Mouse (Mus musculus): ENCODE data around the gene Ankrd36. TPM values are rescaled to one million over a fixed set of nuclear protein-coding genes. Genes with fewer than 3 reads are reported as not detected.

Ankrd36 gene
- not detected in 2 replicates for polyA plus RNA-seq (2012; rRNA removed)

- 84% methylated on average over 12 of the region's 12 CpGs for WGBS
- Histone ChIP-seq H3K4me1 (ENCODE audit: control insufficient read depth, insufficient read depth, low read length) (no peaks in the 10 kb centered on the region), H3K4me3 (replicated peaks; ENCODE audit: extremely low read depth, low read depth, low read length) (no peak within 1 kb of the TSS)
- no peak for TF ChIP-seq CTCF (IDR thresholded peaks at IDR 0.05; ENCODE audit: insufficient read depth, low read length)
- TF ChIP-seq POLR2A (IDR thresholded peaks at IDR 0.05; ENCODE audit: borderline replicate concordance, extremely low read depth, low read depth, low read length): no peak
- no peak for DNase-seq
These were observed at the start of gene Ankrd36 for GRCm38 (mm10) chr11:5569474-5569873. TSS of gene Ankrd36 (plus strand) at chr11:5569684.

DNA sequence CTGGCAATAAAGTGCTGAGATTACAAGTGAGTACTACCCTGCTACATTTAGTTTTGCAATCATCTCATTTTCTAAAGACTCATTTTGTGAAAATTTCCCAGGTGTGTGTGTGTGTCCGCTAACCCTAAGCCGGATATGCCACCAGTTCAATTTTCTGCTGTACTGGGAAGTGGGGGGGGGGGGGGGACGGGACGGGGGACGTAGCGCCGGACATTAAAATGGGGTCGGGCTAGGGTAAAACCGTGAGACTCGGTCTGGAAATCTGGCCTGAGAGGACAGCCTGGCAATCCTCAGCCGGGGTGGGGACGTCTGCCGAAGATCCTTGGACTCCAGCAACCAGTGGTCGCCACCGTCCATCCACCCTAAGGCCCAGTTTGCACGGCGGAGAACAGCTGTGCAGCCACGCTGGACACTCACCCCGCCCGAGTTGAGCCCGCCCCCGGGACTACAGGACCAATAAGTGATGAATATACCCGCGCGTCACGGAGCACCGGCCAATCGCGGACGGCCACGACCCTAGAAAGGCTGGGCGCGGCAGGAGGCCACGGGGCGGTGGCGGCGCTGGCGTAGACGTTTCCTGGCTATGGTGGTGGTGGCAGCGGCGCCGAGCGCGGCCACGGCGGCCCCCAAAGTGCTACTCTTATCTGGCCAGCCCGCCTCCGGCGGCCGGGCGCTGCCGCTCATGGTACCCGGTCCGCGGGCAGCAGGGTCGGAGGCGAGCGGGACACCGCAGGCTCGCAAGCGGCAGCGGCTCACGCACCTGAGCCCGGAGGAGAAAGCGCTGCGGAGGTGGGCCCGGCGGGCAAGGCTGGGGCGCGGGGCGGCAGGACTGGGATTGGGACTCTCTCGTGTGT lies 48.8 kb upstream of the Ankrd36 start, which contains the start of gene Xbp1:
Gene Xbp1 (plus strand): TSS at position 248 of the 854 bp plus-strand sequence.
- DNase-seq: peak; percentile 99
- peaks cover 10% of the 10 kb centered on the region for H3K4me1 ChIP-seq (ENCODE audit: control insufficient read depth, insufficient read depth, low read length)
- peak within 1 kb of the TSS; percentile 100 for H3K4me3 ChIP-seq (replicated peaks; ENCODE audit: extremely low read depth, low read depth, low read length)
- under 1% methylated on average over 72 of the region's 72 CpGs for WGBS
- peak; percentile 95 for TF ChIP-seq POLR2A (IDR thresholded peaks at IDR 0.05; ENCODE audit: borderline replicate concordance, extremely low read depth, low read depth, low read length)
- no peak for TF ChIP-seq CTCF (IDR thresholded peaks at IDR 0.05; ENCODE audit: insufficient read depth, low read length)

GRCm38 (mm10) chr11:5521266-5521515 lies 48.3 kb upstream of the Ankrd36 start:
- under 1% methylated on average over 13 of the region's 13 CpGs for WGBS
- Histone ChIP-seq H3K4me3 (replicated peaks; ENCODE audit: extremely low read depth, low read depth, low read length) (peak overlapping the region; percentile 82), H3K4me1 (ENCODE audit: control insufficient read depth, insufficient read depth, low read length) (peaks cover 10% of the 10 kb centered on the region)
- TF ChIP-seq CTCF (IDR thresholded peaks at IDR 0.05; ENCODE audit: insufficient read depth, low read length) (no peak), POLR2A (IDR thresholded peaks at IDR 0.05; ENCODE audit: borderline replicate concordance, extremely low read depth, low read depth, low read length) (no peak)
- DNase-seq: no peak

DNA sequence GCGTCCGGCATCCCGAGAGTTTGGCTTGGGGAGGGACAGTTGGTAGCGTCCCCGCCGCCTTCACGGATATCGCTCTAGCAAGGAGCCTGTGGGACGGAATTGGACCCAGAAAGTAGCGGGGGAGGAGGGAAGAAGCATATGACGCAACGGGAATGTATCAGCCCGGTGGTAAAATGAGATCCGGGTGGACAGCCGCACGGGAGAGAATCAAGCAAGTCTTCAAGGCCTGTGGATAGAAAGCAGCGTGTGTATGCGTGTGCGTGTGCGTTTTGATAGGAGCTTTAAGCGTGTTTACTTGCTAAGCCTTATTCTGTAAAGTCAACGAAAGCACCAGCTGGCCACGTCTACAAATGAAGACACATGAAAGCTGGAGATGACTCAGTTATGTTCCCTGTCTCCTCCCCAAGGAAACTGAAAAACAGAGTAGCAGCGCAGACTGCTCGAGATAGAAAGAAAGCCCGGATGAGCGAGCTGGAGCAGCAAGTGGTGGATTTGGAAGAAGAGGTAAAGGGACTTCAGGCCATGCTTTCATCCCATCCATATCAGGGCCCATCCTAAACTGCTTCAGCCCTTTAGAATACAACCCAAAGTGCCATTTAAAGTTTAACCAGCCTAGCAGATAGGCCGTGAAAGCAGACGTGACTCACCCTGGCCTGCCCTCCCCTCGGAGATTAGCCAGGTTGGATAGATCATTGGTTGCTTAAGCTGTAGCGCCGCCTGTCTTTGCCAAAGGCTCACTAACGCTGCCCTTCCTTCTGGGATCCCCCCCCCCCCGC lies 47.8 kb upstream of the Ankrd36 start:
- under 1% methylated on average over 34 of the region's 34 CpGs for WGBS

DNA sequence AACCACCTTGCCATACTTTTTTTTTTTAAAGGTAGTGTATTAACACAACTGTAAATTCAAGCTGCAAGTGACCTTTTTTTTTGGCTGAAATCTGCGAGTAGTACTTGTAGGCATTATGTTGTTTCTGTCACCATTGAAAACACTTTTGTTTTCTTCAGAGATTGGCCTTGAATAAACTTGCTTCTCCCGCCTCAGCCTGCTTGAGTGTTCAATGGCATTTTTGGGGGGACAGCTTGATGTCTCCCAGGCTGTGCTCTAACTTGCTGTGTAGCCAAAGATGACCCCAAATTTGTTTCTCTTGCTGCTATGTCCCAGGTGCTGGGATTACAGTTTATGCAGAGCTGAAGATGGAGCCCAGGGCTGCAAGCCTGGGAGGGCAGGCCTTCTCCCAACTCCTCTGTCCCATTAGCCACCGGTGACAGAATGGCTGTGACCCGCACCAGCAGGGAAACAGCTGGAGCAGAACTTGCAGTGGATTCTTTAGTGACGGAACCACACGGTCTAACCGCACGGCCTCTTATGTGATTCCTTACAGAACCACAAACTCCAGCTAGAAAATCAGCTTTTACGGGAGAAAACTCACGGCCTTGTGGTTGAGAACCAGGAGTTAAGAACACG lies 46.6 kb upstream of the Ankrd36 start:
- H3K4me3 ChIP-seq (replicated peaks; ENCODE audit: extremely low read depth, low read depth, low read length): no peak overlapping the region
- DNase-seq: no peak
- WGBS: 68% methylated on average over 11 of the region's 11 CpGs
- TF ChIP-seq POLR2A (IDR thresholded peaks at IDR 0.05; ENCODE audit: borderline replicate concordance, extremely low read depth, low read depth, low read length) (no peak), CTCF (IDR thresholded peaks at IDR 0.05; ENCODE audit: insufficient read depth, low read length) (no peak)
- H3K4me1 ChIP-seq (ENCODE audit: control insufficient read depth, insufficient read depth, low read length): peaks cover 10% of the 10 kb centered on the region

More for the DNA sequence above, 47.8 kb upstream of the Ankrd36 start:
- H3K4me1 ChIP-seq (ENCODE audit: control insufficient read depth, insufficient read depth, low read length): peaks cover 10% of the 10 kb centered on the region
- peak overlapping the region; percentile 82 for H3K4me3 ChIP-seq (replicated peaks; ENCODE audit: extremely low read depth, low read depth, low read length)
- TF ChIP-seq CTCF (IDR thresholded peaks at IDR 0.05; ENCODE audit: insufficient read depth, low read length) (peak; percentile 72), POLR2A (IDR thresholded peaks at IDR 0.05; ENCODE audit: borderline replicate concordance, extremely low read depth, low read depth, low read length) (peak; percentile 60; the same call in 1 of the 2 replicates)
- DNase-seq: peak; percentile 72

DNA sequence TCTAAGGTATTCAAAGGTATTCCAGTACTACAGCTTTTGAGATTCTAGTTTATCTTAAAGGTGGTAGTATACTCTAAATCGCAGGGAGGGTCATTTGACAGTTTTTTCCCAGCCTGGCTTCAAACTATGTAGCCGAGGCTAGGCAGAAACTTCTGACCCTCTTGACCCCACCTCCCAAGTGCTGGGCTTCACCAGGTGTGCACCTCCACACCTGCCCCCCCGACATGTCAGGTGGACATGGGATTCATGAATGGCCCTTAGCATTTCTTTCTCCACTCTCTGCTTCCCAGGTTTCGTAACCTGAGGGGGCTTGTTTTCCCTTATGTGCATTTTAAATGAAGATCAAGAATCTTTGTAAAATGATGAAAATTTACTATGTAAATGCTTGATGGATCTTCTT lies 44.1 kb upstream of the Ankrd36 start:
- TF ChIP-seq POLR2A (IDR thresholded peaks at IDR 0.05; ENCODE audit: borderline replicate concordance, extremely low read depth, low read depth, low read length) (no peak), CTCF (IDR thresholded peaks at IDR 0.05; ENCODE audit: insufficient read depth, low read length) (no peak)
- H3K4me1 ChIP-seq (ENCODE audit: control insufficient read depth, insufficient read depth, low read length): peaks cover 14% of the 10 kb centered on the region
- no peak for DNase-seq
- H3K4me3 ChIP-seq (replicated peaks; ENCODE audit: extremely low read depth, low read depth, low read length): no peak overlapping the region
- WGBS: 75% methylated on average over 4 of the region's 4 CpGs

GRCm38 (mm10) chr11:5526573-5527439 lies 42.7 kb upstream of the Ankrd36 start:
- TF ChIP-seq POLR2A (IDR thresholded peaks at IDR 0.05; ENCODE audit: borderline replicate concordance, extremely low read depth, low read depth, low read length) (peak; percentile 25; the same call in 1 of the 2 replicates), CTCF (IDR thresholded peaks at IDR 0.05; ENCODE audit: insufficient read depth, low read length) (no peak)
- DNase-seq: no peak
- WGBS: 85% methylated on average over 7 of the region's 7 CpGs
- Histone ChIP-seq H3K4me1 (ENCODE audit: control insufficient read depth, insufficient read depth, low read length) (peaks cover 14% of the 10 kb centered on the region), H3K4me3 (replicated peaks; ENCODE audit: extremely low read depth, low read depth, low read length) (no peak overlapping the region)

GRCm38 (mm10) chr11:5527865-5528523 lies 41.5 kb upstream of the Ankrd36 start:
- WGBS: 73% methylated on average over 5 of the region's 5 CpGs
- TF ChIP-seq CTCF (IDR thresholded peaks at IDR 0.05; ENCODE audit: insufficient read depth, low read length) (no peak), POLR2A (IDR thresholded peaks at IDR 0.05; ENCODE audit: borderline replicate concordance, extremely low read depth, low read depth, low read length) (no peak)

More at GRCm38 (mm10) chr11:5527865-5528523, 41.5 kb upstream of the Ankrd36 start:
- Histone ChIP-seq H3K4me1 (ENCODE audit: control insufficient read depth, insufficient read depth, low read length) (peaks cover 12% of the 10 kb centered on the region), H3K4me3 (replicated peaks; ENCODE audit: extremely low read depth, low read depth, low read length) (no peak overlapping the region)
- DNase-seq: no peak
